Mouse (Mus musculus) embryo, embryonic 11.5 days (tissue): ENCODE measurements around the gene Camta2.

Source experiments
- DNase-seq: peaks from one replicate; pipeline ENCODE4 v3.0.0-alpha.2; 2012; ENCODE audit warnings: low read depth, low spot score

Gene Camta2

GRCm38 (mm10) chr11:70693504-70693903 lies 5.6 kb upstream of the Camta2 start:
- DNase-seq = no peak

- DNase-seq = no peak
These were observed 1.7 kb upstream of the Camta2 start for GRCm38 (mm10) chr11:70689578-70689977.

- no peak for DNase-seq
These were observed 467 bp upstream of the Camta2 start for GRCm38 (mm10) chr11:70688372-70688771.

- no peak for DNase-seq
These were observed 871 bp downstream of the Camta2 start for GRCm38 (mm10) chr11:70686901-70687566.

- no peak for DNase-seq
These were observed 4.3 kb downstream of the Camta2 start for GRCm38 (mm10) chr11:70683640-70684039.

- DNase-seq = peak; percentile 44
These were observed 5.9 kb downstream of the Camta2 start for GRCm38 (mm10) chr11:70681897-70682581.

GRCm38 (mm10) chr11:70681170-70681569 lies 6.7 kb downstream of the Camta2 start:
- no peak for DNase-seq

- no peak for DNase-seq
These were observed 8.0 kb downstream of the Camta2 start for GRCm38 (mm10) chr11:70679894-70680293.

GRCm38 (mm10) chr11:70679361-70679760 lies 8.5 kb downstream of the Camta2 start:
- DNase-seq = no peak

- DNase-seq = no peak
These were observed 9.3 kb downstream of the Camta2 start for GRCm38 (mm10) chr11:70678576-70678975.

GRCm38 (mm10) chr11:70678092-70678491 lies 9.8 kb downstream of the Camta2 start:
- no peak for DNase-seq

- no peak for DNase-seq
These were observed 13.4 kb downstream of the Camta2 start for GRCm38 (mm10) chr11:70674501-70674900.

- no peak for DNase-seq
These were observed 13.9 kb downstream of the Camta2 start for GRCm38 (mm10) chr11:70674014-70674413.

GRCm38 (mm10) chr11:70671333-70672047 lies 16.4 kb downstream of the Camta2 start:
- no peak for DNase-seq

GRCm38 (mm10) chr11:70670483-70670882 lies 17.4 kb downstream of the Camta2 start:
- DNase-seq = no peak

- DNase-seq = peak; percentile 69
These were observed 18.1 kb downstream of the Camta2 start for GRCm38 (mm10) chr11:70669582-70670345.

- DNase-seq = peak; percentile 96
These were observed 19.0 kb downstream of the Camta2 start, which contains the start of gene Spag7 for GRCm38 (mm10) chr11:70668771-70669505. Gene Spag7, minus strand, starts transcription at chr11:70669416.

GRCm38 (mm10) chr11:70668335-70668770 lies 19.6 kb downstream of the Camta2 start:
- DNase-seq = no peak

GRCm38 (mm10) chr11:70667271-70668150 lies 20.4 kb downstream of the Camta2 start:
- no peak for DNase-seq

- no peak for DNase-seq
These were observed 21.2 kb downstream of the Camta2 start for GRCm38 (mm10) chr11:70666687-70667086.
